Mouse (Mus musculus) embryonic facial prominence, embryonic 15.5 days (tissue): Measurements from ENCODE around the gene Nlgn3. TPM values are rescaled to one million over a fixed set of nuclear protein-coding genes. Genes with fewer than 3 reads are reported as not detected.
A peak's percentile ranks its signal among the peaks of the same experiment; 100 is the strongest.

Source experiments
- ATAC-seq: fragments of 200-750 bp; cut with Nextera tagmentation; 2 replicates; pipeline ENCODE4 v1.8.0; 2017; ENCODE audit warnings: low read depth, moderate TSS enrichment; ENCODE audit not compliant: insufficient number of reproducible peaks, low FRiP score, low TSS enrichment
- H3K27ac ChIP-seq: fragments of 300-500 bp; sonication (generic); replicated peaks from 2 replicates; pipeline ENCODE4 v1.5.1; 2015; ENCODE audit warnings: mild to moderate bottlenecking, inconsistent platforms
- H3K27me3 ChIP-seq: fragments of 300-500 bp; sonication (generic); 2 replicates; pipeline ENCODE4 v1.6.1; 2015; ENCODE audit warnings: inconsistent platforms
- H3K36me3 ChIP-seq: fragments of 300-500 bp; sonication (generic); 2 replicates; pipeline ENCODE4 v1.6.1; 2015; ENCODE audit warnings: mild to moderate bottlenecking, inconsistent platforms
- H3K4me1 ChIP-seq: fragments of 300-500 bp; sonication (generic); 2 replicates; pipeline ENCODE4 v1.6.1; 2015; ENCODE audit warnings: inconsistent platforms
- H3K4me2 ChIP-seq: fragments of 300-500 bp; sonication (generic); replicated peaks from 2 replicates; pipeline ENCODE4 v1.6.1; 2015; ENCODE audit warnings: mild to moderate bottlenecking, inconsistent platforms
- H3K4me3 ChIP-seq: fragments of 300-500 bp; sonication (generic); replicated peaks from 2 replicates; pipeline ENCODE4 v1.5.1; 2015; ENCODE audit warnings: mild to moderate bottlenecking, inconsistent platforms
- H3K9ac ChIP-seq: fragments of 300-500 bp; sonication (generic); 2 replicates; pipeline ENCODE4 v1.6.1; 2015; ENCODE audit warnings: inconsistent platforms
- H3K9me3 ChIP-seq: fragments of 300-500 bp; sonication (generic); replicated peaks from 2 replicates; pipeline ENCODE4 v1.6.1; 2016; ENCODE audit warnings: inconsistent platforms
- WGBS: fragments of 180-500 bp; shearing (Covaris S2); methylation state at CpG from one replicate; pipeline ENCODE4 v1.1.7; 2015; 5-methylcytosine and 5-hydroxymethylcytosine counted together
- polyA plus RNA-seq: library from polyadenylated mRNA; unstranded; fragments of >200 nt; fragmentation: Nextera tagmentation; extraction: Ambion mirVana; gene quantifications from 2 replicates; pipeline ENCODE4 v1.2.1, GENCODE M21; 2015

Nlgn3 gene
- polyA plus RNA-seq, 1 experiment from 2014 or later: 12.8 TPM

DNA sequence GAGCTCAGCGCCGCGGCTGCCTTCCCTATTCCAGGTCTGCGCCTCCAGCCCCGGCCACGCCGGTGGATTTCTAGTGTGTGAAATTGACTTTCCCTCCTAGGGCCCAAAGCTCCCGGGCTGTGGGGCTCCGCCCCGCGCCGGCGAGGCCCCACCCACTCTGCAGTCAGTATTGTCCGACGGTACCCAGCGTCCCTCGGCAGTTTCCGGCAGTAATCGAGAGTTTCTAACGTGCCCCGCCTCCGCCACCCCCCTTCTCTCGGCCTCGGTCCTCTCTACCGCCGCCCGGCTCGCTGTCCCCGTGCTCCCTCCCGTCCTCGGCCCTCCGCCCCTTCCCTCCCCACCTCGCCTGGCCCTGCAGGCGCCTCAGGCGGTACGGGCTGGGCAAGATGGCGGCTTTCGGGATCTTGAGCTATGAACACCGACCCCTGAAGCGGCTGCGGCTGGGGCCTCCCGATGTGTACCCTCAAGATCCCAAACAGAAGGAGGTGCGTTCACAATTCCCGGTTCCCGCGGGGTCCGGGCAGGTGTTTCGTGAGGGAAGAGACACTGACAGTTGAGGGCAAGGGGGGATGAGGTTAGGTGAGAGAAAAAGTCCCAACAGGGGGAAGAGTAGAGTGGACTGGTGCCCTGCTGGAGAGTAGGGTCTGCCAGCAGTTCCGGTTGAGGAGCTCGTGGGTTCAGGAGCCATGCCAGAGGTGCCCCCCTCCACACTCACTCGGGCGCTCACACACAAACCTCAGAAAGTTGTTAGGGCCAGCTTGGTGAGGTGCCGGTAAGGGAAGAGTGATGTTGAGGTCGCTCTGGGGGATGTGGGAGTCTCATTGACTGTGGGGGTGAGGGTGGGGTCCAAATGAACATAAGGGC, 24.9 kb upstream of the Nlgn3 start, which contains the start of gene Med12:
Gene Med12 (plus strand): TSS at position 156 of the 864 bp plus-strand sequence.
- H3K4me3 ChIP-seq: peak within 1 kb of the TSS; percentile 57
- 15% methylated on average over 54 of the region's 54 CpGs for WGBS
- peaks cover 12% of the 10 kb centered on the region; the same call in 1 of the 2 replicates for H3K36me3 ChIP-seq
- H3K4me2 ChIP-seq: peak within 1 kb of the TSS; percentile 47
- H3K4me1 ChIP-seq: no peaks in the 10 kb centered on the region
- peak within 1 kb of the TSS; percentile 51; the same call in 1 of the 2 replicates for H3K9ac ChIP-seq
- no peaks in the 10 kb centered on the region for H3K9me3 ChIP-seq
- H3K27ac ChIP-seq: peak within 1 kb of the TSS; percentile 78
- no peaks in the 10 kb centered on the region for H3K27me3 ChIP-seq
- ATAC-seq: peak; percentile 97

DNA sequence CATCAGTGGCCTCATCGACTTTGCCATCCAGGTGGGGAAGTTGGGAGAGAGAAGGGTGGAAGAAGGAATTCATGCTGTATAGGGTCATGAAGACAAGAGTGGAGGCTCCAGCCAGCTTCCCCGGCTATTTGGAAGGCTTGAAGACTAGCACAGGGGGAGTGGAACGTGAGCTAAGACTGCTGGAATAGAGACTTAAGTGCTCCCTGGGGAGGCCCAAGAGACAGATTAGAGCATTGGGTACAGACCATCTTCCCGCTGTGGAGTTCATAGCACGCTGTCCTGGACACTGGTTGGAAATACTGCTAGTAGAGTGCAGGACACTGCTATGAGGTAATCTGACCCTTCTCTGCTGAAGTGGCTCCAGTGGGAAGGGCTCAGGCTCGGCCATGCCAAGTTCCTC, 16.2 kb upstream of the Nlgn3 start:
- ATAC-seq: no peak
- no peaks in the 10 kb centered on the region for H3K9me3 ChIP-seq
- WGBS: 68% methylated on average over 6 of the region's 6 CpGs
- no peak overlapping the region for H3K9ac ChIP-seq
- H3K4me3 ChIP-seq: no peak overlapping the region
- no peaks in the 10 kb centered on the region for H3K27me3 ChIP-seq
- peaks cover 57% of the 10 kb centered on the region for H3K36me3 ChIP-seq
- no peak overlapping the region for H3K27ac ChIP-seq
- H3K4me1 ChIP-seq: no peaks in the 10 kb centered on the region
- no peak overlapping the region for H3K4me2 ChIP-seq

DNA sequence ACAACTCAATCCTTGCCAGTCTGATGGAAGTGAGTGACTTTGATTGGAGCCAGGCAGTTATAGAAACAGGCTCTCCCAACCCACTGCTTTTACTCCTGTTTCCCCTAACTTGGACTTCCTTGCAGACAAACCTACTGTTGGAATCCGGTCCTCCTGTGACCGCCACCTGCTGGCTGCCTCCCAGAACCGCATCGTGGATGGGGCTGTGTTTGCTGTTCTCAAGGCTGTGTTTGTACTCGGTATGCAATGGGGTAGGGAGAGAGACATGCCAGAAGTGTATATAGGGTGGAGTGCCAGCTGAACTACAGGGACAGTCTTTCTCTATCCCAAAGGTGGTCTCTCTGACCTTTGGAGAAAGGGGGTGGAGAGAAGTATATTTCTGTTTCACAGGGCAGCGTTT, 13.4 kb upstream of the Nlgn3 start:
- Histone ChIP-seq H3K4me1 (no peaks in the 10 kb centered on the region), H3K36me3 (peaks cover 69% of the 10 kb centered on the region), H3K9me3 (no peaks in the 10 kb centered on the region), H3K4me3 (no peak overlapping the region), H3K4me2 (no peak overlapping the region), H3K27me3 (no peaks in the 10 kb centered on the region), H3K27ac (no peak overlapping the region), H3K9ac (no peak overlapping the region)
- no peak for ATAC-seq
- 31% methylated on average over 6 of the region's 6 CpGs for WGBS

DNA sequence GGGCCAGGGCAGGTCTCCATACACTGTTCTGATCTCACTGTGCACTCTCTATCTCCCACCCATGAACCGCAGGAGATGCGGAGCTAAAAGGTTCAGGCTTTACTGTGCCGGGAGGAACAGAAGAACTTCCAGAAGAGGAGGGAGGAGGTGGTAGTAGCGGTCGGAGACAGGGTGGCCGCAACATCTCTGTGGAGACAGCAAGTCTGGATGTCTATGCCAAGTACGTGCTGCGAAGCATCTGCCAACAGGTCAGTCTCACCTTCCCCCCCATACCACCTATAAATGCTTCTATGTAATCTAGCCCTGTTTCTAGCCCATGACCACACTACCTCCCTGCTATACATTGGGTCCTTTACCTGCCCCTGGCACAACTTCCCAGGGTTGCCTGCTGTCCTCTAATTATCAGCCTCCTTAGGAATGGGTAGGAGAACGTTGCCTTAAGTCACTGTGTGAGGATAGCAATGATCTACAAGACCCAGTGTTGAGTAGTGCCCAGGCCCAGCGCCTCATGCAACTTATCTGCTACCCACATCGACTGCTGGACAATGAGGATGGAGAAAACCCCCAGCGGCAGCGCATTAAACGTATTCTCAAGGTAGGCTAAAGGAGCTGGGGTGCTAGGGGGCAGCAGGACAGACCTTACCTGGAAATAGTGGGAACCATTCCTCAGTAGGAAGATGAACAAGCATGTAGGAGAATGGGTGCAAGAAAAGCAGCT, 12.9 kb upstream of the Nlgn3 start:
- H3K27ac ChIP-seq: no peak overlapping the region
- H3K4me1 ChIP-seq: no peaks in the 10 kb centered on the region
- no peaks in the 10 kb centered on the region for H3K27me3 ChIP-seq
- WGBS: 91% methylated on average over 14 of the region's 14 CpGs
- no peaks in the 10 kb centered on the region for H3K9me3 ChIP-seq
- no peak overlapping the region for H3K4me3 ChIP-seq
- H3K36me3 ChIP-seq: peaks cover 70% of the 10 kb centered on the region
- no peak overlapping the region for H3K4me2 ChIP-seq
- no peak overlapping the region for H3K9ac ChIP-seq
- ATAC-seq: no peak

DNA sequence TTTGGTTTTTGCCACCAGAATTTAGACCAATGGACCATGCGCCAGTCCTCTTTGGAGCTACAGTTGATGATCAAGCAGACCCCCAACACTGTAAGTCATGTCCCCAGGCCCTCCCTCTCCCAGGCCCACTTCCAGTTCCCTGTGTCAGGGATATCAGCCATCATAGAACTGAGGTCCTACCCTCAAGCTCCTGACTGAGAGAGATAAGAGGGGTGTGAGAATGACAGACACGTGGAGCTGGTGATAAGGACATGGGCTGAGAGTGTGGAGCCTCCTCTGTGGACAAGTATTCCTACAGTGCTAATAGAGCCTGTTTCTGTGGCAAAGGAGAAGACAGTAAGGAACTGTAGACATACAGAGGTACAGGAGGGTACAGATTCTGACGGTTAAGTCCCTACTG, 11.4 kb upstream of the Nlgn3 start:
- no peaks in the 10 kb centered on the region for H3K27me3 ChIP-seq
- no peak overlapping the region for H3K4me2 ChIP-seq
- no peaks in the 10 kb centered on the region for H3K4me1 ChIP-seq
- H3K4me3 ChIP-seq: no peak overlapping the region
- no peak for ATAC-seq
- no peak overlapping the region for H3K9ac ChIP-seq
- H3K27ac ChIP-seq: no peak overlapping the region
- WGBS: 81% methylated on average over 3 of the region's 3 CpGs
- H3K36me3 ChIP-seq: peaks cover 63% of the 10 kb centered on the region
- H3K9me3 ChIP-seq: no peaks in the 10 kb centered on the region

DNA sequence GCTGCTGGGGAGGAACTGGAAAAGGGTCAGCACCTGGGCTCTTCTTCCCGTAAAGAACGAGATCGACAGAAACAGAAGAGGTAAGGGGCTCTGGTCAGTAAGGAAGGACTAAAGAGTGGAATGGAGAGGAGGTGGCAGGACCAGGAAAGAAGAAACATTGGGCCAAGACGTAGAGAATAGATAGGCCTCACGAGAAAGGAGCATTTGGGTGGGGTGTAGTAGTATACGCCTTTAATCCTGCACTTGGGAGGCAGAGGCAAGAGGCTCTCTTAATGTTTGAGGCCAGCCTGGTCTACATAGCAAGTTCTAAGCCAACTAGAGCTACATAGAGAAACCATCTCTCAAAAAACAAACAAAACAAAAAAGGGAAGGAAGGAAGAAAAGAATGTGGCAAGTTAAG, 10.5 kb upstream of the Nlgn3 start:
- Histone ChIP-seq H3K36me3 (peaks cover 65% of the 10 kb centered on the region), H3K27me3 (no peaks in the 10 kb centered on the region), H3K4me1 (no peaks in the 10 kb centered on the region), H3K27ac (no peak overlapping the region), H3K4me3 (no peak overlapping the region), H3K4me2 (no peak overlapping the region), H3K9me3 (no peaks in the 10 kb centered on the region), H3K9ac (no peak overlapping the region)
- no peak for ATAC-seq
- 89% methylated on average over 6 of the region's 6 CpGs for WGBS

DNA sequence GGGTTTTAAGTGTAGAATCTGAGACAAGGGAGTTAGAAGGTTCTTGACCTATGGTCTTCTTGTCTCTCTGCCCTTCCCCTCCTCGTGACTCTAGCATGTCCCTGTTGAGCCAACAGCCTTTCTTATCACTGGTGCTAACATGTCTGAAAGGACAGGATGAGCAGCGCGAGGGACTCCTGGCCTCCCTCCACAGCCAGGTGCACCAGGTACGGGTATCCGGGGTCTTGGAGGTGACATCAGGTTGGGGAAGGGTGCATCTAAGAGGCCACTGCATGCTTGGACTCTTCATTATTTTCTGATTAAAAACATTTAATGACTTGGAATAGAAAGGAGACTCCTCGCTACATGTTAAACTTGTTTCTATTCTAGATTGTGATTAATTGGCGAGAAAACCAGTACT, 9.9 kb upstream of the Nlgn3 start:
- Histone ChIP-seq H3K27me3 (no peaks in the 10 kb centered on the region), H3K4me1 (no peaks in the 10 kb centered on the region), H3K9me3 (no peaks in the 10 kb centered on the region), H3K27ac (no peak overlapping the region), H3K36me3 (peaks cover 62% of the 10 kb centered on the region), H3K4me3 (no peak overlapping the region), H3K9ac (no peak overlapping the region), H3K4me2 (no peak overlapping the region)
- ATAC-seq: no peak
- WGBS: 93% methylated on average over 7 of the region's 7 CpGs

DNA sequence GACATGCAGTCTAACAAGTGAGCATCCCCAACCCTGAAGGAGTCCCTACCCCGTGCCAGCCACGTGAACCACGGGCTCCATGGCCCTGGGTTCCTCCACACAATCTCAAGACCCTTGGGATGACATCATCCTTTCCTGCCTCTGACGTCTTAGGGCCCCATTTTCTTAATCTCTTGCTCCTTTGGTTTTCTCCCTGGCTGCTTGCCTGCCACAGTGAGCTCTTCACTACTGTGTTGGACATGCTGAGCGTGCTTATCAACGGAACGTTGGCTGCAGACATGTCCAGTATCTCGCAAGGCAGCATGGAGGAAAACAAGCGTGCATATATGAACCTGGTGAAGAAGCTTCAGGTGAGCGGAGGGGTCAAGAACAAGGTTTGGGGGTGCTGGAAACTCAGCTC, 8.9 kb upstream of the Nlgn3 start:
- H3K9me3 ChIP-seq: no peaks in the 10 kb centered on the region
- no peak overlapping the region for H3K4me3 ChIP-seq
- H3K36me3 ChIP-seq: peaks cover 53% of the 10 kb centered on the region
- no peaks in the 10 kb centered on the region for H3K27me3 ChIP-seq
- no peak overlapping the region for H3K4me2 ChIP-seq
- ATAC-seq: no peak
- WGBS: 86% methylated on average over 10 of the region's 10 CpGs
- H3K27ac ChIP-seq: no peak overlapping the region
- no peak overlapping the region for H3K9ac ChIP-seq
- H3K4me1 ChIP-seq: no peaks in the 10 kb centered on the region

DNA sequence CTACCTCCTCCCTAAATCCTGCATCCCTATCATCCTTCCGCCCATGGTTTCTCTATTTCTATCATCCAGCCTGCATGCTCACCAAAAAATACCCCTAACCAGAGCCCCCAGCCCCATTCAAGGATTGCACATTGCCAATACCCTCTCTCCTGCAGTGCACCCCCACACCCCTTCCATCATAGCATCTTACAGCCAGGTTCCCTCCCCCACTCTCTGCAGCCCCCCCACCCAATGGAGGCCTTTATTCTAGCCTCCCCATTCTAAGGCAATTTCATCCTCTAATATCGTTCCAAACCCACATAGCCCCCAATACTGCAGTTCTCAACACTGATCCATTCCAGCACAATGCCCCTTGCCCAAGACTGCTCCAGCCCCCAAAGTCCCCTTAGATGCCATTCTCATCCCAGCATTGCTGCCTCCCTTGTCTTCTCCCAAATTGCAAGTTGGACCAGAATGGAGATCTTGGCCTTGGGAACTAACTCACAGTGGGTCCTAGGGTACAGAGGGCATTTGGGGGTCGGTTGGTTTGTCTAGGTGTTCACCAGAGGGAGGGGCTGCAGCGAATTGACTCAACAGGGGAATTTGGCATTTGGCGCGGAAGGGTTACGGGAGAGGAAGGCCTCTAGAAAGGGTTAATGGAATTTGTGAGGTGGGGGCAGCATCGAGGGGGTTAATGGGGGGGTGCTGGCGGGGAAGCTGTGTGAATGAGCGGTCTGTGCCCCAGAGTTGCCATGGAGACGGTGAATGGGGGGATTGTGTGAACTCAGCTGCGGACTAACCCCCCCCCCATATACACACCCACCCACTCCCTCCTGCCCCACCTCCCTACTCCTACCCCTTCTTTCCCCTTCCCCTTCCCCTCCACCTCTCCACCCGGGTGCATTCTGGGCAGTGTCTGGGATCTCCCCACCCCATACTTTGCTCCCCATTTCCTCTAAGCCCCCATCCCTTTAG, 782 bp downstream of the Nlgn3 start:
- peak overlapping the region; percentile 28; the same call in 1 of the 2 replicates for H3K9ac ChIP-seq
- peak; percentile 82 for ATAC-seq
- H3K4me2 ChIP-seq: peak overlapping the region; percentile 50
- H3K4me3 ChIP-seq: peak overlapping the region; percentile 45
- 17% methylated on average over 13 of the region's 13 CpGs for WGBS
- peak overlapping the region; percentile 28 for H3K27ac ChIP-seq
- H3K36me3 ChIP-seq: 0 out of 2 replicates have a peak, but pooled peaks cover 3% of the 10 kb centered on the region
- 0 out of 2 replicates have a peak, but pooled peaks cover 5% of the 10 kb centered on the region for H3K4me1 ChIP-seq
- H3K9me3 ChIP-seq: no peaks in the 10 kb centered on the region
- H3K27me3 ChIP-seq: no peaks in the 10 kb centered on the region; the same call in 1 of the 2 replicates

DNA sequence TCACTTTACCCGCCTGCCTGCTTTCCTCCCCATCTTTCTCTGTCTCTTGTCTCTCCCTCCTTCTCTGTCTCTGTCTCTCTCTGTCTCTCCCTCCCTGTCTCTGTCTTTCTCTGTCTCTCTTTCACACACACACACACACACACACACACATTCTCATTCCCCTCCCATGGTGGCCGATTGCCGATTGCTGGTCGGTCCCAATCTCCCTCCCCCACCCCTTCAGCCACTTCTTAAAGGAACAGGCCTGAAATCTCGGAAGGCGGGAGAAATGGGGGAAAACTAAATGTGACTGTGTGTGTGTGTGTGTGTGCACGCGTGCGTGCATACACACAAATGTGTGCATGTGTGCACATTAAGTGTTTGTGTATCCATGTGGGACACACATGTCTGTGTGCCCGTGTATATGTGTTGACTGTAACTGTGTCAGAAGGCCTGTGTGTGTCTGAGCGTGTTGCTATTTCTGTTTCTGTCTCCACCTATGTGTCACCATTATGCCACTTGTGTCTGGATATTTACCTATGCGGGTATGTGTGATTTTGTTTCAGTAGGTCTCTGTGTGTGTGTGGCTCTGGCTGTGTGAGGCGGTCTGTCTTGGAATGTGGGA, 1.6 kb downstream of the Nlgn3 start:
- 0 out of 2 replicates have a peak, but pooled peaks have one; percentile 12 for ATAC-seq
- 0 out of 2 replicates have a peak, but pooled peaks cover 5% of the 10 kb centered on the region for H3K4me1 ChIP-seq
- 32% methylated on average over 13 of the region's 13 CpGs for WGBS
- H3K4me2 ChIP-seq: peak overlapping the region; percentile 50
- 0 out of 2 replicates have a peak, but pooled peaks cover 3% of the 10 kb centered on the region for H3K36me3 ChIP-seq
- H3K4me3 ChIP-seq: peak overlapping the region; percentile 45
- no peak overlapping the region for H3K9ac ChIP-seq
- no peaks in the 10 kb centered on the region for H3K9me3 ChIP-seq
- peak overlapping the region; percentile 63; the same call in 1 of the 2 replicates for H3K27ac ChIP-seq
- no peaks in the 10 kb centered on the region; the same call in 1 of the 2 replicates for H3K27me3 ChIP-seq
